Mouse (Mus musculus): ENCODE data around the gene Cd247. TPM values are rescaled to one million over a fixed set of nuclear protein-coding genes. Genes with fewer than 3 reads are reported as not detected.

Cd247 gene
- polyA plus RNA-seq, 1 experiment from 2014 or later, result 0.97 TPM

GRCm38 (mm10) chr1:165849458-165850445 lies 61.3 kb downstream of the Cd247 start:
- H3K4me1 ChIP-seq (ENCODE audit: control insufficient read depth, insufficient read depth, low read length), result peaks cover 5% of the 10 kb centered on the region; the same call in 1 of the 2 replicates
- no peak overlapping the region for H3K4me2 ChIP-seq (ENCODE audit: low read length)
- 0 out of 2 replicates have a peak, but pooled peaks cover 12% of the 10 kb centered on the region for H3K27me3 ChIP-seq (replicated peaks; ENCODE audit: control insufficient read depth, insufficient read depth, low read length)
- ATAC-seq, result no peak
- H3K9ac ChIP-seq (ENCODE audit: low read length), result no peak overlapping the region
- WGBS, result 85% methylated on average over 17 of the region's 17 CpGs
- no peak overlapping the region for H3K27ac ChIP-seq (ENCODE audit: low read depth, low read length)
- DNase-seq (ENCODE audit: low spot score), result no peak
- no peaks in the 10 kb centered on the region for H3K9me3 ChIP-seq (replicated peaks; ENCODE audit: control insufficient read depth, low read length)
- no peaks in the 10 kb centered on the region for H3K36me3 ChIP-seq (ENCODE audit: control insufficient read depth, insufficient read depth, low read length)
- H3K4me3 ChIP-seq (ENCODE audit: low read depth, low read length), result no peak overlapping the region

GRCm38 (mm10) chr1:165852131-165852530 lies 63.6 kb downstream of the Cd247 start:
- DNase-seq (ENCODE audit: low spot score), result no peak
- Histone ChIP-seq H3K4me1 (ENCODE audit: control insufficient read depth, insufficient read depth, low read length) (peaks cover 5% of the 10 kb centered on the region; the same call in 1 of the 2 replicates), H3K27me3 (replicated peaks; ENCODE audit: control insufficient read depth, insufficient read depth, low read length) (0 out of 2 replicates have a peak, but pooled peaks cover 3% of the 10 kb centered on the region), H3K9me3 (replicated peaks; ENCODE audit: control insufficient read depth, low read length) (no peaks in the 10 kb centered on the region), H3K4me2 (ENCODE audit: low read length) (no peak overlapping the region), H3K9ac (ENCODE audit: low read length) (no peak overlapping the region), H3K36me3 (ENCODE audit: control insufficient read depth, insufficient read depth, low read length) (no peaks in the 10 kb centered on the region), H3K27ac (ENCODE audit: low read depth, low read length) (no peak overlapping the region), H3K4me3 (ENCODE audit: low read depth, low read length) (no peak overlapping the region)
- WGBS, result 39% methylated on average over 5 of the region's 5 CpGs
- 0 out of 2 replicates have a peak, but pooled peaks have one; percentile 19 for ATAC-seq

GRCm38 (mm10) chr1:165853131-165853721 lies 64.7 kb downstream of the Cd247 start:
- no peak overlapping the region for H3K4me3 ChIP-seq (ENCODE audit: low read depth, low read length)
- no peak overlapping the region for H3K4me2 ChIP-seq (ENCODE audit: low read length)
- no peaks in the 10 kb centered on the region for H3K36me3 ChIP-seq (ENCODE audit: control insufficient read depth, insufficient read depth, low read length)
- no peak overlapping the region for H3K27ac ChIP-seq (ENCODE audit: low read depth, low read length)
- H3K4me1 ChIP-seq (ENCODE audit: control insufficient read depth, insufficient read depth, low read length), result peaks cover 5% of the 10 kb centered on the region; the same call in 1 of the 2 replicates
- H3K9me3 ChIP-seq (replicated peaks; ENCODE audit: control insufficient read depth, low read length), result no peaks in the 10 kb centered on the region
- DNase-seq (ENCODE audit: low spot score), result no peak
- 55% methylated on average over 4 of the region's 4 CpGs for WGBS
- no peak for ATAC-seq
- H3K9ac ChIP-seq (ENCODE audit: low read length), result no peak overlapping the region
- 0 out of 2 replicates have a peak, but pooled peaks cover 3% of the 10 kb centered on the region for H3K27me3 ChIP-seq (replicated peaks; ENCODE audit: control insufficient read depth, insufficient read depth, low read length)

- no peak overlapping the region for H3K27ac ChIP-seq (ENCODE audit: low read depth, low read length)
- H3K4me3 ChIP-seq (ENCODE audit: low read depth, low read length), result no peak overlapping the region
- H3K4me1 ChIP-seq (ENCODE audit: control insufficient read depth, insufficient read depth, low read length), result peaks cover 5% of the 10 kb centered on the region; the same call in 1 of the 2 replicates
- no peaks in the 10 kb centered on the region for H3K9me3 ChIP-seq (replicated peaks; ENCODE audit: control insufficient read depth, low read length)
- 60% methylated on average over 10 of the region's 10 CpGs for WGBS
- H3K36me3 ChIP-seq (ENCODE audit: control insufficient read depth, insufficient read depth, low read length), result no peaks in the 10 kb centered on the region
- DNase-seq (ENCODE audit: low spot score) (peak; percentile 79), ATAC-seq (no peak; the same call in 1 of the 2 replicates)
- no peak overlapping the region for H3K4me2 ChIP-seq (ENCODE audit: low read length)
- H3K9ac ChIP-seq (ENCODE audit: low read length), result no peak overlapping the region
- H3K27me3 ChIP-seq (replicated peaks; ENCODE audit: control insufficient read depth, insufficient read depth, low read length), result 0 out of 2 replicates have a peak, but pooled peaks cover 3% of the 10 kb centered on the region
These were observed 65.4 kb downstream of the Cd247 start for GRCm38 (mm10) chr1:165853729-165854420.

GRCm38 (mm10) chr1:165855759-165856545 lies 67.5 kb downstream of the Cd247 start:
- H3K36me3 ChIP-seq (ENCODE audit: control insufficient read depth, insufficient read depth, low read length), result no peaks in the 10 kb centered on the region
- H3K9ac ChIP-seq (ENCODE audit: low read length), result no peak overlapping the region
- DNase-seq (ENCODE audit: low spot score), result no peak
- peaks cover 5% of the 10 kb centered on the region; the same call in 1 of the 2 replicates for H3K4me1 ChIP-seq (ENCODE audit: control insufficient read depth, insufficient read depth, low read length)
- no peak for ATAC-seq
- H3K9me3 ChIP-seq (replicated peaks; ENCODE audit: control insufficient read depth, low read length), result no peaks in the 10 kb centered on the region
- H3K4me3 ChIP-seq (ENCODE audit: low read depth, low read length), result no peak overlapping the region
- H3K27me3 ChIP-seq (replicated peaks; ENCODE audit: control insufficient read depth, insufficient read depth, low read length), result 0 out of 2 replicates have a peak, but pooled peaks cover 3% of the 10 kb centered on the region
- 59% methylated on average over 9 of the region's 9 CpGs for WGBS
- no peak overlapping the region for H3K4me2 ChIP-seq (ENCODE audit: low read length)
- no peak overlapping the region for H3K27ac ChIP-seq (ENCODE audit: low read depth, low read length)

GRCm38 (mm10) chr1:165857279-165857678 lies 68.8 kb downstream of the Cd247 start:
- Histone ChIP-seq H3K36me3 (ENCODE audit: control insufficient read depth, insufficient read depth, low read length) (no peaks in the 10 kb centered on the region), H3K4me1 (ENCODE audit: control insufficient read depth, insufficient read depth, low read length) (peaks cover 5% of the 10 kb centered on the region), H3K27me3 (replicated peaks; ENCODE audit: control insufficient read depth, insufficient read depth, low read length) (0 out of 2 replicates have a peak, but pooled peaks cover 3% of the 10 kb centered on the region), H3K27ac (ENCODE audit: low read depth, low read length) (no peak overlapping the region), H3K4me3 (ENCODE audit: low read depth, low read length) (no peak overlapping the region), H3K9ac (ENCODE audit: low read length) (no peak overlapping the region), H3K9me3 (replicated peaks; ENCODE audit: control insufficient read depth, low read length) (no peaks in the 10 kb centered on the region), H3K4me2 (ENCODE audit: low read length) (no peak overlapping the region)
- no peak for ATAC-seq
- no peak for DNase-seq (ENCODE audit: low spot score)
- 93% methylated on average over 11 of the region's 11 CpGs for WGBS

- Histone ChIP-seq H3K4me3 (ENCODE audit: low read depth, low read length) (no peak overlapping the region), H3K4me2 (ENCODE audit: low read length) (no peak overlapping the region), H3K36me3 (ENCODE audit: control insufficient read depth, insufficient read depth, low read length) (no peaks in the 10 kb centered on the region), H3K9me3 (replicated peaks; ENCODE audit: control insufficient read depth, low read length) (no peaks in the 10 kb centered on the region), H3K27ac (ENCODE audit: low read depth, low read length) (no peak overlapping the region), H3K4me1 (ENCODE audit: control insufficient read depth, insufficient read depth, low read length) (peaks cover 5% of the 10 kb centered on the region), H3K9ac (ENCODE audit: low read length) (no peak overlapping the region), H3K27me3 (replicated peaks; ENCODE audit: control insufficient read depth, insufficient read depth, low read length) (0 out of 2 replicates have a peak, but pooled peaks cover under 1% of the 10 kb centered on the region)
- 79% methylated on average over 5 of the region's 5 CpGs for WGBS
- no peak for DNase-seq (ENCODE audit: low spot score)
- no peak for ATAC-seq
These were observed 69.9 kb downstream of the Cd247 start for GRCm38 (mm10) chr1:165858356-165858755.
